Mouse (Mus musculus) lung, postnatal 36 days (tissue): ENCODE results near the gene Tef.
A peak's percentile ranks its signal among the peaks of the same experiment; 100 is the strongest.

ENCODE experiments used
- DNase-seq: peaks from one replicate; pipeline ENCODE4 v3.0.0; 2022; ENCODE audit warnings: mixed read lengths

Gene Tef

GRCm38 (mm10) chr15:81852411-81853000 lies 50.3 kb downstream of the Tef start:
- DNase-seq, result no peak

GRCm38 (mm10) chr15:81853081-81853480 lies 50.9 kb downstream of the Tef start:
- DNase-seq, result no peak

- DNase-seq, result peak; percentile 92
Measured at GRCm38 (mm10) chr15:81856030-81856790, 54.0 kb downstream of the Tef start.

- no peak for DNase-seq
Measured at GRCm38 (mm10) chr15:81856938-81857723, 54.9 kb downstream of the Tef start.

GRCm38 (mm10) chr15:81857724-81858116 lies 55.5 kb downstream of the Tef start:
- peak; percentile 38 for DNase-seq

- peak; percentile 95 for DNase-seq
Measured at GRCm38 (mm10) chr15:81858138-81858516, 55.9 kb downstream of the Tef start.

GRCm38 (mm10) chr15:81858517-81859329 lies 56.5 kb downstream of the Tef start, which contains the start of gene Tob2:
TSS of gene Tob2 (minus strand) at chr15:81858796.
- peak; percentile 73 for DNase-seq

GRCm38 (mm10) chr15:81859330-81860255 lies 57.4 kb downstream of the Tef start:
- DNase-seq, result peak; percentile 97

- peak; percentile 82 for DNase-seq
Measured at GRCm38 (mm10) chr15:81860471-81861135, 58.4 kb downstream of the Tef start.

- DNase-seq, result no peak
Measured at GRCm38 (mm10) chr15:81864238-81864637, 62.0 kb downstream of the Tef start.

GRCm38 (mm10) chr15:81869985-81870384 lies 67.8 kb downstream of the Tef start:
- no peak for DNase-seq

- peak; percentile 93 for DNase-seq
Measured at GRCm38 (mm10) chr15:81871604-81872261, 69.5 kb downstream of the Tef start, which contains the start of gene Phf5a. TSS of gene Phf5a (minus strand) at chr15:81871911.

- peak; percentile 100 for DNase-seq
Measured at GRCm38 (mm10) chr15:81872262-81873136, 70.3 kb downstream of the Tef start, which contains the start of gene Aco2. TSS of gene Aco2 (plus strand) at chr15:81872309.
